Mouse (Mus musculus): ENCODE results near the gene Vsig10. TPM values are rescaled to one million over a fixed set of nuclear protein-coding genes. Genes with fewer than 3 reads are reported as not detected.

Gene Vsig10
- polyA plus RNA-seq, 1 experiment from 2014 or later = 2.5 TPM

DNA sequence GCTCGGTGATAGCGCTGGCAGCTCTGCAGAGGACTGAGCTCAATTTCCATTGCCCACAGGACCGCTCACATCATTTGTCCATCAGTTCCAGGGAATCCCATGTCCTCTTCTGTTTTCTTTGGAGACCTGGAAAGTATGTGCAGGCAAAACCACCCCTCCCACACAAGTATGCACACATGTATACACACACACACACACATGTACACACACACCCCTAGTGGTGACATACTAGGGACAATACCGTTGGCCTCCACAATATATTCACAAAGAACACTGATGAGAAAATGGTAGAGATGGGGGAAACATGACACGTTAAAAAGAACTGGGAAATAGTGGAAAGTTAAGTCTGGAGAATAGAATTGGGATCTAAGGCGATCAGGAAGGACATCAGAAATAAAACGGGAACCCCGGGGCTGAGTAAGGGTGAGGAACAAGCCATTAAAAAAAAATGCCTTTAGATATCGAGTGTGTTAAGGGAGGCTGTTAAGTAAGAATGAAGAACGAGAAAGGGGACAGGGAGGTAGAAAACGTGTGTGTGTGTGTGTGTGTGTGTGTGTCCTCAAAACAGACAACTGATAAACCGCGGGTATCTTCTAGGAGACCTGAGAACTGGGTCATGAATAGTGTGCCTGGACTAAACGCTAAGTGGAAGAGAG is 36.9 kb downstream of the Vsig10 start:
- DNase-seq (ENCODE audit: low spot score) (no peak), ATAC-seq (replicated peaks; ENCODE audit: low FRiP score) (no peak)
- no peak overlapping the region for H3K4me2 ChIP-seq (ENCODE audit: low read depth, low read length, severe bottlenecking)
- 57% methylated on average over 14 of the region's 14 CpGs for WGBS
- no peak overlapping the region for H3K9ac ChIP-seq (ENCODE audit: low read length)
- H3K27me3 ChIP-seq (ENCODE audit: control insufficient read depth, insufficient read depth, low read length) = no peaks in the 10 kb centered on the region
- peaks cover 13% of the 10 kb centered on the region; the same call in 1 of the 2 replicates for H3K4me1 ChIP-seq (replicated peaks; ENCODE audit: control insufficient read depth, insufficient read depth, low read length)
- H3K9me3 ChIP-seq (ENCODE audit: control insufficient read depth, low read length) = no peaks in the 10 kb centered on the region
- H3K36me3 ChIP-seq (ENCODE audit: control insufficient read depth, insufficient read depth, low read length) = no peaks in the 10 kb centered on the region
- no peak overlapping the region for H3K4me3 ChIP-seq (ENCODE audit: low read depth, low read length)
- H3K27ac ChIP-seq (ENCODE audit: low read depth, low read length) = no peak overlapping the region

GRCm38 (mm10) chr5:117356365-117357128 is 37.7 kb downstream of the Vsig10 start:
- Histone ChIP-seq H3K4me3 (ENCODE audit: low read depth, low read length) (peak overlapping the region; percentile 90), H3K4me2 (ENCODE audit: low read depth, low read length, severe bottlenecking) (peak overlapping the region; percentile 84), H3K9ac (ENCODE audit: low read length) (peak overlapping the region; percentile 88), H3K27ac (ENCODE audit: low read depth, low read length) (peak overlapping the region; percentile 81), H3K9me3 (ENCODE audit: control insufficient read depth, low read length) (no peaks in the 10 kb centered on the region), H3K27me3 (ENCODE audit: control insufficient read depth, insufficient read depth, low read length) (no peaks in the 10 kb centered on the region), H3K4me1 (replicated peaks; ENCODE audit: control insufficient read depth, insufficient read depth, low read length) (peaks cover 19% of the 10 kb centered on the region; the same call in 1 of the 2 replicates), H3K36me3 (ENCODE audit: control insufficient read depth, insufficient read depth, low read length) (no peaks in the 10 kb centered on the region)
- peak; percentile 47; the same call in 1 of the 2 replicates for ATAC-seq (replicated peaks; ENCODE audit: low FRiP score)
- DNase-seq (ENCODE audit: low spot score) = peak; percentile 76
- WGBS = 1% methylated on average over 23 of the region's 24 CpGs

DNA sequence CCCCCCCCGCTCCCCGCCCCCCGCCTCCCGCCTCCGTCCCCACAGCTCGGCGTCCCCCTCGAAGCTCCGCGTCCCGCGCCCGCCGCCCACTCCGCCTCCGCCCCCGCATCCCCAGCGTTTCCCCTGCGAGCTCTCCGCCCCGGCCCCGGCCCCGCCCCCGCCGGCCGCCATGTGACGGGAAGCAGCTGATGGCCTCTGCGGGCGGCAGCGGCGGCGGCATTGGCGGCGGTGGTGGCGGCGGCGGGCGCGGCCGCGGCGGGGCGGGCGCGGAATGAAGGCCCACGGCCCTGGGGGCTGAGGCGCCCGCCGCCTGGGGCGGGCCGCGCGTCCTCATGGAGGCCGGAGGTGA is 38.2 kb downstream of the Vsig10 start, which contains the start of gene Wsb2:
Gene Wsb2 (plus strand): TSS at position 176 of the 349 bp plus-strand sequence.
- ATAC-seq (replicated peaks; ENCODE audit: low FRiP score) (peak; percentile 76), DNase-seq (ENCODE audit: low spot score) (peak; percentile 93)
- Histone ChIP-seq H3K4me3 (ENCODE audit: low read depth, low read length) (peak within 1 kb of the TSS; percentile 90), H3K36me3 (ENCODE audit: control insufficient read depth, insufficient read depth, low read length) (no peaks in the 10 kb centered on the region), H3K4me2 (ENCODE audit: low read depth, low read length, severe bottlenecking) (peak within 1 kb of the TSS; percentile 84), H3K9me3 (ENCODE audit: control insufficient read depth, low read length) (no peaks in the 10 kb centered on the region), H3K27me3 (ENCODE audit: control insufficient read depth, insufficient read depth, low read length) (no peaks in the 10 kb centered on the region), H3K27ac (ENCODE audit: low read depth, low read length) (peak within 1 kb of the TSS; percentile 81), H3K9ac (ENCODE audit: low read length) (peak within 1 kb of the TSS; percentile 88), H3K4me1 (replicated peaks; ENCODE audit: control insufficient read depth, insufficient read depth, low read length) (peaks cover 19% of the 10 kb centered on the region; the same call in 1 of the 2 replicates)
- WGBS = 2% methylated on average over 13 of the region's 54 CpGs

DNA sequence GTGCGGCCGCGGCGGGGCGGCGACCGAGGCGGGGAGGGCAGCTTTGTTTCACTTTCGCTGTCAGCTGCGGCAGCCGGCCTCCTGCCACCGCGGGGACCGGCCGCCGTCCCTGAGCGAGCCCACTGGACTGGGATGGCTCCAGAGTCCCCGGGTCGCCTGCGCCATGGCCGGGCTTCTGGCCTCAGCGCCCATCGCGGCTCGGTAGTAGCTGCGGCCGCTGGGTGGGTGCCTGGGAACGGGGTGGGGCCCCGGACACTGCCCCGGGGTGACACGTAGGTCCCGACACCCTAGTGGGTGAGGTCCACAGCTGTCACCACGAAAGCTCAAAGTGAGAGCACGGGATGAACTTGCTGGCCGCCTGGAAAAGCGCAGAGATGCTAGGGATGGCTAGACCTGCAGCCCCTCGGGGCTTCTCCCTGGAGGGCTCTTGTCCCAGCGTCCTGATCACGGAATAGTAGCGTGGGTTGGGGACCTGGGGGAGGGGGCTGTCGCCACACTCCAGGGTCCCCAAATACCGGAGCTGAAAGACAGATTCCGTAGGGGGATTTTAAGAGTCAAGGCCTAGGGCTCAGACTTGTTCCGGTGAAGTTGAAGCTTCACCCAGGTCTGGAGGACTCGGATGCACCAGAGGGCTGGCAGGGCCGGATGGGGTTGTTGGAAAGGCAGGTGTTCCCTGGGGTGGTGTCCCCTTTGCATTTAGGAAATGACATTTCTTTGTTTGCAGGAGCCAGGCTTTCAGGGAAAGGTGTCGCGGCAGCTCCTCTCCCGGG is 38.8 kb downstream of the Vsig10 start:
- Histone ChIP-seq H3K9me3 (ENCODE audit: control insufficient read depth, low read length) (no peaks in the 10 kb centered on the region), H3K4me3 (ENCODE audit: low read depth, low read length) (peak overlapping the region; percentile 90), H3K9ac (ENCODE audit: low read length) (peak overlapping the region; percentile 88), H3K4me2 (ENCODE audit: low read depth, low read length, severe bottlenecking) (peak overlapping the region; percentile 84), H3K27me3 (ENCODE audit: control insufficient read depth, insufficient read depth, low read length) (no peaks in the 10 kb centered on the region), H3K36me3 (ENCODE audit: control insufficient read depth, insufficient read depth, low read length) (no peaks in the 10 kb centered on the region), H3K27ac (ENCODE audit: low read depth, low read length) (peak overlapping the region; percentile 81), H3K4me1 (replicated peaks; ENCODE audit: control insufficient read depth, insufficient read depth, low read length) (peaks cover 19% of the 10 kb centered on the region; the same call in 1 of the 2 replicates)
- WGBS = 1% methylated on average over 42 of the region's 49 CpGs
- ATAC-seq (replicated peaks; ENCODE audit: low FRiP score) (peak; percentile 60), DNase-seq (ENCODE audit: low spot score) (peak; percentile 59)

DNA sequence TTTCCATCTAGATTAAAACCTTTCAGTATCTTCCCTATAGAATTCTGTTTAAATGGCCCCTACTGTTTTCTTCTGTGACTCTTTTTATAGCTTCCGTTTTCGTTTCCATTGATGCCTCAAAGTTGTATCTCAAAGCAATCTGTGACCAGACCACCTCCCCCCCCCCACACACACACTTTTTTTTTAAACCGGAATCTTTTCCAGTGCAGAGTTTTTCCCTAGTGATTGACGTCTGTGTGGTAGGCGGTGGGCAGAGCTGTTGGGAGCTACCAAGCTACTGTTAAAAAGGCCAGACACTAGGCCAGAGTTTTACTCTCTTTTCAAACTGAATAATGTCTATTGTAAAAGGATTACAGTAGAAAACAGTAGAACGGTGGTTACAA is 39.4 kb downstream of the Vsig10 start:
- no peak for DNase-seq (ENCODE audit: low spot score)
- no peaks in the 10 kb centered on the region for H3K27me3 ChIP-seq (ENCODE audit: control insufficient read depth, insufficient read depth, low read length)
- no peak for ATAC-seq (replicated peaks; ENCODE audit: low FRiP score)
- 11% methylated on average over 6 of the region's 6 CpGs for WGBS
- peak overlapping the region; percentile 90 for H3K4me3 ChIP-seq (ENCODE audit: low read depth, low read length)
- H3K9ac ChIP-seq (ENCODE audit: low read length) = peak overlapping the region; percentile 88
- H3K4me2 ChIP-seq (ENCODE audit: low read depth, low read length, severe bottlenecking) = peak overlapping the region; percentile 84
- H3K4me1 ChIP-seq (replicated peaks; ENCODE audit: control insufficient read depth, insufficient read depth, low read length) = peaks cover 19% of the 10 kb centered on the region; the same call in 1 of the 2 replicates
- H3K27ac ChIP-seq (ENCODE audit: low read depth, low read length) = no peak overlapping the region
- H3K36me3 ChIP-seq (ENCODE audit: control insufficient read depth, insufficient read depth, low read length) = no peaks in the 10 kb centered on the region
- H3K9me3 ChIP-seq (ENCODE audit: control insufficient read depth, low read length) = no peaks in the 10 kb centered on the region

- no peaks in the 10 kb centered on the region for H3K27me3 ChIP-seq (ENCODE audit: control insufficient read depth, insufficient read depth, low read length)
- H3K4me2 ChIP-seq (ENCODE audit: low read depth, low read length, severe bottlenecking) = no peak overlapping the region
- H3K36me3 ChIP-seq (ENCODE audit: control insufficient read depth, insufficient read depth, low read length) = no peaks in the 10 kb centered on the region
- whole genome bisulfite sequencing = 36% methylated on average over 11 of the region's 11 CpGs
- no peak overlapping the region for H3K27ac ChIP-seq (ENCODE audit: low read depth, low read length)
- H3K4me3 ChIP-seq (ENCODE audit: low read depth, low read length) = no peak overlapping the region
- no peaks in the 10 kb centered on the region for H3K9me3 ChIP-seq (ENCODE audit: control insufficient read depth, low read length)
- DNase-seq (ENCODE audit: low spot score) (peak; percentile 83), ATAC-seq (replicated peaks; ENCODE audit: low FRiP score) (no peak)
- H3K9ac ChIP-seq (ENCODE audit: low read length) = no peak overlapping the region
- peaks cover 19% of the 10 kb centered on the region; the same call in 1 of the 2 replicates for H3K4me1 ChIP-seq (replicated peaks; ENCODE audit: control insufficient read depth, insufficient read depth, low read length)
Observed at GRCm38 (mm10) chr5:117358725-117359124, 39.8 kb downstream of the Vsig10 start.

DNA sequence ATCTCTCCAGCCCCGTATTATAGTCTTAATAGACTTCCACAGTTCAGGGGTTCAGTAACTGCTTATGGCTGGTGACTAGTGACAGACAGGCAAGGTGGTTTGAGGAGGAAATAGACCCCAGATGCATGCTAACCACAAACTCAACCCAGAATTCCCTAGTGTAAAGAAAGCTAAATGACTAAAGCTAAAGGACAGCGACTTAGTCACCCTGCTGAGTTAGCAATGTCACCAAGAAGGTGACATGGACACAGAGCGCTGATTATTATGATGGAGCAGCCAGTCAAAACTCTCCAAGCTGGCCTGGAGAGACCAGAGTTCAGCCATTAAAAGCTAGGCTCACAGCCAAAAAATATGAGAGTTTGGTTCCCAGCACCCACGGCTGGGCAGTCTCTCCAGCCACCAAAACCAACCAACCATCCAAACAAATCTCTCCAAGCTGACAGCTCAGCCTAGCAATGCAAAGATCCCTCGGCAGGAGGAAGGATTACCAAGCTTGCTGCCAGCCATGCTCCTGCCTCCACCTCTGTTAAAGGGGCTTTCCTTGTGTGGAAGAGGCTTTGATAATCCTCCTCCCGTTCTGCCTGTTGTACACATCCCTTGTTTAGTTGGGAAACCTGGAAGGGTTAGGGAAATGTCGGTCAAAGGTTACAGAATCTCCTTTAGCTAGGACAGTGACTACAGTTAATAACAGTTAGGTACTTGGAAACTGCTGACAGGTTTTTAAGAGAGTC is 40.8 kb downstream of the Vsig10 start:
- H3K27me3 ChIP-seq (ENCODE audit: control insufficient read depth, insufficient read depth, low read length) = no peaks in the 10 kb centered on the region
- H3K4me1 ChIP-seq (replicated peaks; ENCODE audit: control insufficient read depth, insufficient read depth, low read length) = peaks cover 19% of the 10 kb centered on the region; the same call in 1 of the 2 replicates
- H3K27ac ChIP-seq (ENCODE audit: low read depth, low read length) = peak overlapping the region; percentile 14; the same call in 1 of the 2 replicates
- H3K4me2 ChIP-seq (ENCODE audit: low read depth, low read length, severe bottlenecking) = no peak overlapping the region
- 29% methylated on average over 7 of the region's 7 CpGs for WGBS
- DNase-seq (ENCODE audit: low spot score) (no peak), ATAC-seq (replicated peaks; ENCODE audit: low FRiP score) (no peak)
- no peaks in the 10 kb centered on the region for H3K9me3 ChIP-seq (ENCODE audit: control insufficient read depth, low read length)
- no peak overlapping the region for H3K9ac ChIP-seq (ENCODE audit: low read length)
- H3K36me3 ChIP-seq (ENCODE audit: control insufficient read depth, insufficient read depth, low read length) = no peaks in the 10 kb centered on the region
- no peak overlapping the region for H3K4me3 ChIP-seq (ENCODE audit: low read depth, low read length)

DNA sequence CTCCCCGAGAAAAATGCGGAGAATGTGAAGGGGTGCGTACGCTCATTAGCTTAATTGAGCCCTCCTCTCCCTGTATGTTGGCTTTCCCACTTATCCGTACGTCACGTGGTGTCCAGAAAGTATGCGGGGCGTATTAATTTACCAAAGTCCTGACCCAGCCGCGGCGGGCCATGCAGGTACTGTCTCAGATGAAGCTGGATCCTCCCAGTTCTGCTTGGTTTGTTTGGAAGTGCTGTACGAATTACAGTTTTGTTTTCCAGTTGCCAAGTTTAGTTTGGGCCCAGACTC is 41.3 kb downstream of the Vsig10 start:
- H3K4me3 ChIP-seq (ENCODE audit: low read depth, low read length) = no peak overlapping the region
- H3K4me2 ChIP-seq (ENCODE audit: low read depth, low read length, severe bottlenecking) = no peak overlapping the region
- H3K27ac ChIP-seq (ENCODE audit: low read depth, low read length) = peak overlapping the region; percentile 37; the same call in 1 of the 2 replicates
- DNase-seq (ENCODE audit: low spot score) (no peak), ATAC-seq (replicated peaks; ENCODE audit: low FRiP score) (no peak)
- peaks cover 19% of the 10 kb centered on the region; the same call in 1 of the 2 replicates for H3K4me1 ChIP-seq (replicated peaks; ENCODE audit: control insufficient read depth, insufficient read depth, low read length)
- H3K27me3 ChIP-seq (ENCODE audit: control insufficient read depth, insufficient read depth, low read length) = no peaks in the 10 kb centered on the region
- no peaks in the 10 kb centered on the region for H3K9me3 ChIP-seq (ENCODE audit: control insufficient read depth, low read length)
- no peak overlapping the region for H3K9ac ChIP-seq (ENCODE audit: low read length)
- WGBS = 33% methylated on average over 13 of the region's 13 CpGs
- no peaks in the 10 kb centered on the region for H3K36me3 ChIP-seq (ENCODE audit: control insufficient read depth, insufficient read depth, low read length)
